In the genomic region with DNA sequence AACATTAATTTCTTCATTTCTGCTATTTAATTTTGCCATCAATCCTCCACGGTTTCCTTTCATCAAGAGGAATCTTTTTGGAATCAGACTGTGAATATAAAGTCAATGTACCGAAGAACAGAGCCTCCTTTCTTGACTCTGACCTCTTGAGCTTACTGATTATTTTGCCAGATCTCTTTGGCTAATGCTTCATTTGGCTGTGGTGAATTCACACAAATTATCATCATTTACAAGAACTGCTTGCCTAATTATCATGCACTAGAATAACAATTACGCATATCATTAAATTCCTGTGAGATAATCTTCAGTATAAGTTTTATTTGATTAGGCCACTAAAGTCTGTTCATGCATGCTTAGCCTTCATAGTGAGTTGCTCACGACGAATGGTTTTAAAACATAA, we compare ENCODE assay signal across 23 mouse cellular contexts.
DNase-seq lines count a peak whose midpoint lies in the region; ATAC-seq and TF ChIP-seq lines count a peak whose summit lies in the region.
"Had no signal": no experiment of that assay in that cellular context is flagged by ENCODE, and none has a peak within 500 bp of the region (broad histone marks: within the 10 kb centered on the region; RNA-seq: fewer than 3 reads in every experiment).

No protein-coding gene starts in this region.

- TF ChIP-seq POLR2A in brain, embryonic 14.5 days (IDR thresholded peaks at IDR 0.05; ENCODE audit: borderline replicate concordance, extremely low read depth, insufficient read depth, insufficient read length, poor library complexity, severe bottlenecking): no peak

- no peaks in the 10 kb centered on the region for H3K36me3 ChIP-seq in forebrain, embryonic 14.5 days (ENCODE audit: control insufficient read depth, insufficient read depth, low read length)
- H3K36me3 ChIP-seq in forebrain, embryonic 15.5 days: no peaks in the 10 kb centered on the region
- no peaks in the 10 kb centered on the region for H3K36me3 ChIP-seq in heart, embryonic 13.5 days
- no peaks in the 10 kb centered on the region for H3K36me3 ChIP-seq in midbrain, embryonic 11.5 days (ENCODE audit: control insufficient read depth, insufficient read depth, low read length)
- H3K36me3 ChIP-seq in midbrain, embryonic 10.5 days: no peaks in the 10 kb centered on the region
- H3K36me3 ChIP-seq: G1E had no signal

- TF ChIP-seq CTCF in brain, embryonic 14.5 days (IDR thresholded peaks at IDR 0.05; ENCODE audit: borderline replicate concordance, extremely low read depth, insufficient read depth, insufficient read length): no peak

- H3K9me3 ChIP-seq in forebrain, embryonic 14.5 days (replicated peaks; ENCODE audit: control insufficient read depth, low read length): no peaks in the 10 kb centered on the region
- H3K9me3 ChIP-seq in forebrain, embryonic 15.5 days: no peaks in the 10 kb centered on the region
- no peaks in the 10 kb centered on the region for H3K9me3 ChIP-seq in heart, embryonic 13.5 days
- no peaks in the 10 kb centered on the region for H3K9me3 ChIP-seq in midbrain, embryonic 11.5 days (ENCODE audit: control insufficient read depth, low read length)
- H3K9me3 ChIP-seq in midbrain, embryonic 10.5 days (replicated peaks): no peaks in the 10 kb centered on the region
- H3K9me3 ChIP-seq: G1E had no signal

- no peaks in the 10 kb centered on the region for H3K27me3 ChIP-seq in forebrain, embryonic 14.5 days (replicated peaks; ENCODE audit: control insufficient read depth, insufficient read depth, low read length)
- H3K27me3 ChIP-seq in forebrain, embryonic 15.5 days: no peaks in the 10 kb centered on the region
- no peaks in the 10 kb centered on the region for H3K27me3 ChIP-seq in heart, embryonic 13.5 days (replicated peaks)
- H3K27me3 ChIP-seq in midbrain, embryonic 11.5 days (ENCODE audit: control insufficient read depth, insufficient read depth, low read length): no peaks in the 10 kb centered on the region
- H3K27me3 ChIP-seq in midbrain, embryonic 10.5 days (ENCODE audit: low read depth, poor library complexity, severe bottlenecking): no peaks in the 10 kb centered on the region
- H3K27me3 ChIP-seq: CH12.LX, Patski had no signal

- WGBS in forebrain, embryonic 14.5 days: 42% methylated on average over 5 of the region's 5 CpGs
- 38% methylated on average over 5 of the region's 5 CpGs for WGBS in forebrain, embryonic 15.5 days
- WGBS in heart, embryonic 13.5 days: 74% methylated on average over 5 of the region's 5 CpGs
- WGBS in midbrain, embryonic 11.5 days: 83% methylated on average over 5 of the region's 5 CpGs
- WGBS in midbrain, embryonic 10.5 days: 93% methylated on average over 5 of the region's 5 CpGs

- no peaks in the 10 kb centered on the region; the same call in 1 of the 2 replicates for H3K4me1 ChIP-seq in forebrain, embryonic 14.5 days (ENCODE audit: control insufficient read depth, insufficient read depth, low read length)
- no peaks in the 10 kb centered on the region for H3K4me1 ChIP-seq in forebrain, embryonic 15.5 days
- peaks cover 20% of the 10 kb centered on the region for H3K4me1 ChIP-seq in heart, embryonic 13.5 days
- no peaks in the 10 kb centered on the region for H3K4me1 ChIP-seq in midbrain, embryonic 11.5 days (ENCODE audit: control insufficient read depth, insufficient read depth, low read length)
- no peaks in the 10 kb centered on the region for H3K4me1 ChIP-seq in midbrain, embryonic 10.5 days

- DNase-seq in forebrain, embryonic 14.5 days (ENCODE audit: low spot score): peak; percentile 37
- DNase-seq in heart, postnatal 10 days: no peak
- DNase-seq in midbrain, embryonic 11.5 days (ENCODE audit: low spot score, missing footprints): peak; percentile 81
- DNase-seq in midbrain, embryonic 10.5 days (ENCODE audit: low spot score): no peak
- peak; percentile 56 for DNase-seq in brain, embryonic 14.5 days (ENCODE audit: low read depth)
- DNase-seq in left cerebral cortex, postnatal 4 days: no peak
- DNase-seq: adrenal gland, adult 2 months; adrenal gland, adult 8-10 months; adrenal gland, postnatal 10 days; adrenal gland, postnatal 14 days; adrenal gland, postnatal 25 days; adrenal gland, postnatal 36 days; B cell, adult 2 months; cerebellum, adult 11 months; cerebellum, adult 11-12 months; cerebellum, adult 18-20 months had no signal

- ATAC-seq in forebrain, embryonic 14.5 days: no peak; the same call in 1 of the 2 replicates
- no peak for ATAC-seq in forebrain, embryonic 15.5 days (replicated peaks)
- no peak for ATAC-seq in heart, embryonic 13.5 days (ENCODE audit: extremely low read depth, insufficient number of reproducible peaks, low FRiP score, low TSS enrichment)
- ATAC-seq in midbrain, embryonic 11.5 days (ENCODE audit: low FRiP score): no peak
- ATAC-seq: activated CD4-positive, CD25-positive, alpha-beta regulatory T cell, adult 4 months; CD4-positive, CD25-positive, alpha-beta regulatory T cell, adult 4 months; Patski had no signal

- H3K4me2 ChIP-seq in forebrain, embryonic 14.5 days (ENCODE audit: low read length): no peak overlapping the region
- H3K4me2 ChIP-seq in forebrain, embryonic 15.5 days (replicated peaks): no peak overlapping the region
- no peak overlapping the region for H3K4me2 ChIP-seq in heart, embryonic 13.5 days
- no peak overlapping the region for H3K4me2 ChIP-seq in midbrain, embryonic 11.5 days

- H3K9ac ChIP-seq in forebrain, embryonic 14.5 days (ENCODE audit: low read length): no peak overlapping the region
- no peak overlapping the region for H3K9ac ChIP-seq in forebrain, embryonic 15.5 days (replicated peaks)
- no peak overlapping the region for H3K9ac ChIP-seq in heart, embryonic 13.5 days
- no peak overlapping the region for H3K9ac ChIP-seq in midbrain, embryonic 11.5 days (ENCODE audit: low read length)

- H3K4me3 ChIP-seq in forebrain, embryonic 14.5 days (ENCODE audit: low read depth, low read length): no peak overlapping the region
- no peak overlapping the region for H3K4me3 ChIP-seq in forebrain, embryonic 15.5 days
- no peak overlapping the region for H3K4me3 ChIP-seq in heart, embryonic 13.5 days
- H3K4me3 ChIP-seq in midbrain, embryonic 11.5 days (ENCODE audit: low read depth, low read length): no peak overlapping the region
- H3K4me3 ChIP-seq in midbrain, embryonic 10.5 days: no peak overlapping the region

- intact Hi-C loops in heart, postnatal 10 days (cut with DNase I): no loop called here
- intact Hi-C loops in left cerebral cortex, postnatal 4 days (cut with DNase I): no loop called here

- no peak overlapping the region for H3K27ac ChIP-seq in forebrain, embryonic 14.5 days (ENCODE audit: low read depth, low read length)
- H3K27ac ChIP-seq in forebrain, embryonic 15.5 days (replicated peaks): no peak overlapping the region
- H3K27ac ChIP-seq in heart, embryonic 13.5 days (replicated peaks): 0 out of 2 replicates have a peak overlapping the region, but pooled peaks have one; percentile 4
- no peak overlapping the region for H3K27ac ChIP-seq in midbrain, embryonic 11.5 days (ENCODE audit: low read depth, low read length)
- no peak overlapping the region for H3K27ac ChIP-seq in midbrain, embryonic 10.5 days (replicated peaks)

Comparison
In these comparisons a context has a peak if more than half of its experiments do, and no peak if none do; other contexts are left out.
1. DNase-seq: peak in forebrain, embryonic 14.5 days (single experiment), midbrain, embryonic 11.5 days (single experiment) and brain, embryonic 14.5 days (single experiment); none in heart, postnatal 10 days (0 of 2), midbrain, embryonic 10.5 days (single experiment) and left cerebral cortex, postnatal 4 days (single experiment).